Mouse (Mus musculus) small intestine, adult 2 months (tissue): ENCODE measurements around the gene Hipk2.

ENCODE experiments used
- CTCF ChIP-seq: fragments of 200-500 bp; IDR thresholded peaks from 2 replicates; pipeline ENCODE4 v1.5.1; 2012; ENCODE audit warnings: low read depth, mild to moderate bottlenecking, control low read depth, inconsistent platforms, low read length, moderate library complexity, mixed read lengths; ENCODE audit not compliant: insufficient replicate concordance, insufficient read length; ENCODE audit errors: extremely low read depth
- POLR2A ChIP-seq: fragments of 200-500 bp; IDR thresholded peaks from 2 replicates; pipeline ENCODE4 v1.6.1; 2012; ENCODE audit warnings: low read depth, mild to moderate bottlenecking, control low read depth, inconsistent platforms, low read length, moderate library complexity

DNA sequence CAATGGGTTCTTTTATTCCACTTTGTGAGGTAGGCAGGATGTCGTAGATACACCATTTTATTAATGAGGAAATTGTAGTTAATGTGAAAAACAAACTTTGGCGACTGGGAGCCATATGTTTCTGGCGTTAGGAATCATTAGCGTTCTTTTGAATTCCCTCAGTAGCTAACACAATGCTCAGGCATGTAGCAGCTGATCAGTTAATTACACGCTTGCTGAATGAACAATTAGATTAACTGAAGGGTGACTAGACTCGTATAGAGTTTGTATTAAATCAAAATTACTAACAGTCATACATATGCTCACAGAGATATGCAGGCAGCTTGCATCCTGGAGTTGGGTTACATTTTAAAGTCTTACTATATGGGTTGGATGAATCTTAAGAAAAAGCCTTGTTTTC, 156.7 kb downstream of the Hipk2 start:
- TF ChIP-seq CTCF (no peak), POLR2A (no peak)
